21 mouse cellular contexts compared by ENCODE assay signal in the genomic region with DNA sequence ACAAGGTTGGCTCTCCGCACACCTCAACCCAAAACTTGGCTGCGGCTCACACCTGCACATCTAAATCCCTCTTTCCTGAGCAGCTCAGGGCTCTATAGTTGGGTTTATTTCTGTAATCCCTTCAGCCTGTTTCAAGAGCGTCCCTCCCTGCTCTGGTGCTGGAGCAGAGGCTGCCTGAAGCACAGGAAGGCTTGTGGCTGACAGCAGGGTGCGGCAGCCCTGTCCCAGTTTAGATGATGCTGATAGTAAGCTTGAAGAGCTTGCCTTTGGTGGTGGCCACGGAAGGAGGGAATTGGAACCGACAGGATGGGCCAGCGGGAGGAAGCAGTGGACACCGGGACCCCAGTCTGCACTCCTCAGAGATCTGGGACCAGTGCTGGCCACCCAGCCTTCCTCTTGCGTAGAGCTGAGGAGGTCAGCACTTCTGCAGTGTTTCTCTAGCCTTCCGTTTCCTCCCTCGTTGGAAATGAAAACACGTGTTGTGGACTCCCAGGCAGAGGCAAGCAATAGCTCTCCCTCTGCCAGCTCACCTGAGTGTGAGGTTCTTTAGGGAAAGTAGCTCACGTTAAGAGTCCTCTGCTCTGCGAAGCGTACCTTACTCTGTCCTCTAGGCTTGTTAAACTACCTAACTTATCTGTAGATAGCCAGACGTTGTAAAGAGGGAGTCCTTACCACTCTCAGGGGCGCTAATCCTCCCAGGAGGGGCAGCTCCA. TPM values are rescaled to one million over a fixed set of nuclear protein-coding genes. Genes with fewer than 3 reads are reported as not detected.
DNase-seq lines count a peak whose midpoint lies in the region; ATAC-seq and TF ChIP-seq lines count a peak whose summit lies in the region.
"Had no signal": no experiment of that assay in that cellular context is flagged by ENCODE, and none has a peak within 500 bp of the region (broad histone marks: within the 10 kb centered on the region; RNA-seq: fewer than 3 reads in every experiment).

No protein-coding gene starts in this region.

- no peak overlapping the region for H3K27ac ChIP-seq in heart, embryonic 11.5 days (ENCODE audit: low read depth, low read length)
- no peak overlapping the region for H3K27ac ChIP-seq in liver, embryonic 12.5 days
- H3K27ac ChIP-seq in intestine, embryonic 16.5 days (ENCODE audit: low read length): peak overlapping the region; percentile 82
- peak overlapping the region; percentile 92 for H3K27ac ChIP-seq in small intestine, adult 2 months (ENCODE audit: insufficient read depth, low read depth, low read length)
- H3K27ac ChIP-seq: embryonic facial prominence, embryonic 13.5 days had no signal

- H3K4me1 ChIP-seq in heart, embryonic 11.5 days (ENCODE audit: control insufficient read depth, insufficient read depth, low read length): peaks cover 12% of the 10 kb centered on the region
- peaks cover 26% of the 10 kb centered on the region for H3K4me1 ChIP-seq in liver, embryonic 12.5 days
- peaks cover 15% of the 10 kb centered on the region for H3K4me1 ChIP-seq in intestine, embryonic 16.5 days (ENCODE audit: control insufficient read depth, insufficient read depth, low read length)
- peaks cover 32% of the 10 kb centered on the region for H3K4me1 ChIP-seq in small intestine, adult 2 months (ENCODE audit: control insufficient read depth, insufficient read depth, insufficient read length, low read length)

- no peak for DNase-seq in heart, postnatal 36 days
- DNase-seq in liver: no peak
- no peak for DNase-seq in adrenal gland, postnatal 25 days
- DNase-seq in gastrocnemius, postnatal 10 days: no peak
- DNase-seq: adrenal gland, postnatal 14 days; B cell, adult 2 months; cerebellum, adult 2 months; gastrocnemius, postnatal 25 days; kidney, postnatal 36 days; lung, postnatal 36 days; midbrain, embryonic 14.5 days; retina, postnatal 1 day; thymus, adult 2 months had no signal

- no peaks in the 10 kb centered on the region for H3K36me3 ChIP-seq in heart, embryonic 11.5 days (ENCODE audit: control insufficient read depth, insufficient read depth, low read length)
- no peaks in the 10 kb centered on the region for H3K36me3 ChIP-seq in liver, embryonic 12.5 days
- H3K36me3 ChIP-seq in intestine, embryonic 16.5 days (ENCODE audit: control insufficient read depth, insufficient read depth, low read length): no peaks in the 10 kb centered on the region
- no peaks in the 10 kb centered on the region for H3K36me3 ChIP-seq in small intestine, adult 2 months (ENCODE audit: control insufficient read depth, insufficient read depth, low read length)
- H3K36me3 ChIP-seq: embryonic facial prominence, embryonic 13.5 days; hindbrain, embryonic 10.5 days had no signal

- intact Hi-C loops in heart, postnatal 36 days (cut with DNase I): no loop called here

- H3K4me2 ChIP-seq in heart, embryonic 11.5 days: peak overlapping the region; percentile 7; the same call in 1 of the 2 replicates
- peak overlapping the region; percentile 45 for H3K4me2 ChIP-seq in liver, embryonic 12.5 days
- peak overlapping the region; percentile 52 for H3K4me2 ChIP-seq in intestine, embryonic 16.5 days (ENCODE audit: low read depth, low read length)
- H3K4me2 ChIP-seq: embryonic facial prominence, embryonic 13.5 days had no signal

- H3K9me3 ChIP-seq in heart, embryonic 11.5 days (replicated peaks; ENCODE audit: control insufficient read depth, low read length): no peaks in the 10 kb centered on the region
- peaks cover 4% of the 10 kb centered on the region; the same call in 1 of the 2 replicates for H3K9me3 ChIP-seq in liver, embryonic 12.5 days (replicated peaks)
- H3K9me3 ChIP-seq in intestine, embryonic 16.5 days (ENCODE audit: control insufficient read depth, low read length): peaks cover 2% of the 10 kb centered on the region; the same call in 1 of the 2 replicates
- H3K9me3 ChIP-seq: embryonic facial prominence, embryonic 13.5 days had no signal

- TF ChIP-seq CTCF in small intestine, adult 2 months (IDR thresholded peaks at IDR 0.05; ENCODE audit: extremely low read depth, insufficient read length, insufficient replicate concordance, low read depth, low read length): no peak

- 42% methylated on average over 17 of the region's 17 CpGs for WGBS in heart, embryonic 11.5 days (ENCODE audit: insufficient replicate concordance)
- WGBS in liver, embryonic 12.5 days (ENCODE audit: insufficient replicate concordance): 26% methylated on average over 17 of the region's 17 CpGs
- WGBS in intestine, embryonic 16.5 days: 53% methylated on average over 17 of the region's 17 CpGs
- 24% methylated on average over 17 of the region's 17 CpGs for WGBS in small intestine, adult 2 months

- no peaks in the 10 kb centered on the region for H3K27me3 ChIP-seq in heart, embryonic 11.5 days (ENCODE audit: control insufficient read depth, insufficient read depth, low read length)
- H3K27me3 ChIP-seq in liver, embryonic 12.5 days (replicated peaks): peaks cover 20% of the 10 kb centered on the region
- H3K27me3 ChIP-seq in intestine, embryonic 16.5 days (replicated peaks; ENCODE audit: control insufficient read depth, insufficient read depth, low read length): no peaks in the 10 kb centered on the region
- no peaks in the 10 kb centered on the region for H3K27me3 ChIP-seq in small intestine, adult 2 months (ENCODE audit: control insufficient read depth, insufficient read depth, low read length)
- H3K27me3 ChIP-seq: embryonic facial prominence, embryonic 13.5 days had no signal

- TF ChIP-seq POLR2A in small intestine, adult 2 months (IDR thresholded peaks at IDR 0.05; ENCODE audit: low read depth, low read length): 0 out of 2 replicates have a peak, but pooled peaks have one; percentile 11

- H3K4me3 ChIP-seq in heart, embryonic 11.5 days (ENCODE audit: low read depth, low read length): no peak overlapping the region
- H3K4me3 ChIP-seq in liver, embryonic 12.5 days: no peak overlapping the region
- no peak overlapping the region for H3K4me3 ChIP-seq in intestine, embryonic 16.5 days (ENCODE audit: low read length)
- H3K4me3 ChIP-seq in small intestine, adult 2 months (ENCODE audit: low read depth, low read length): peak overlapping the region; percentile 33; the same call in 1 of the 2 replicates
- H3K4me3 ChIP-seq: embryonic facial prominence, embryonic 13.5 days; hindbrain, embryonic 10.5 days had no signal

- no peak for ATAC-seq in heart, embryonic 11.5 days (replicated peaks; ENCODE audit: insufficient number of reproducible peaks, low FRiP score, low TSS enrichment)
- no peak for ATAC-seq in liver, embryonic 12.5 days
- peak; percentile 75 for ATAC-seq in intestine, embryonic 16.5 days

- H3K9ac ChIP-seq in heart, embryonic 11.5 days (ENCODE audit: low read depth, low read length): no peak overlapping the region
- peak overlapping the region; percentile 15; the same call in 1 of the 2 replicates for H3K9ac ChIP-seq in liver, embryonic 12.5 days
- H3K9ac ChIP-seq in intestine, embryonic 16.5 days (ENCODE audit: low read depth, low read length): peak overlapping the region; percentile 37
- H3K9ac ChIP-seq: embryonic facial prominence, embryonic 13.5 days had no signal

RNA-seq across cellular contexts. Expression of a gene that starts 28.4 kb away (rescaled TPM):
- polyA plus RNA-seq in heart, embryonic 11.5 days (2014; fragmentation: Nextera tagmentation; extraction: Ambion mirVana): 0.13 and 0.44 TPM in 2 replicates
- total RNA-seq in heart, postnatal 36 days (2021): under 1 TPM; 0.06 to 0.57 TPM
- 0.59 and 0.63 TPM in 2 replicates for polyA plus RNA-seq in liver, embryonic 12.5 days (2016; fragmentation: Nextera tagmentation; extraction: Ambion mirVana)
- polyA plus RNA-seq in intestine, embryonic 16.5 days (2015; fragmentation: Nextera tagmentation; extraction: Ambion mirVana): 1.3 and 2.4 TPM in 2 replicates
- 18.8 and 39.8 TPM in 2 replicates for polyA plus RNA-seq in small intestine, adult 2 months (2012; rRNA removed)
- total RNA-seq in adrenal gland, postnatal 25 days (2021): not detected in 2 replicates
- total RNA-seq in gastrocnemius, postnatal 10 days (2021): under 1 TPM; 0.07 to 0.47 TPM
- total RNA-seq: adrenal gland, postnatal 14 days; layer of hippocampus, postnatal 25 days; left cerebral cortex, postnatal 36 days had no signal

Comparison
In these comparisons a context has a peak if more than half of its experiments do, and no peak if none do; other contexts are left out.
1. H3K27ac ChIP-seq: peak in intestine, embryonic 16.5 days (single experiment) and small intestine, adult 2 months (single experiment); none in heart, embryonic 11.5 days (single experiment) and liver, embryonic 12.5 days (single experiment).
2. Peak in every context shown above with its lines, with median percentiles within 50 percentile points of each other: H3K4me2 ChIP-seq.